Mouse (Mus musculus) CH12.LX (cell line): ENCODE results near the gene Ado.

Source experiments
- CHD1 ChIP-seq: IDR thresholded peaks from 2 replicates; pipeline ENCODE4 v1.6.1; 2012; ENCODE audit warnings: low read depth, low read length, improper control_type of control experiment, inconsistent platforms
- CTCF ChIP-seq, 2 experiments: IDR thresholded peaks in 1 of 2; conservative IDR thresholded peaks in 1 of 2; 2 replicates each; pipeline ENCODE4 v1.5.1; 2011 to 2012; ENCODE audit warnings: low read depth in 2 of 2, low read length in 2 of 2, improper control_type of control experiment in 1 of 2, inconsistent platforms in 1 of 2, mild to moderate bottlenecking in 1 of 2, moderate library complexity in 1 of 2
- ELF1 ChIP-seq: IDR thresholded peaks from 2 replicates; pipeline ENCODE4 v1.6.1; 2014; ENCODE audit warnings: low read depth, mild to moderate bottlenecking, inconsistent platforms, low read length, improper control_type of control experiment
- EP300 ChIP-seq: IDR thresholded peaks from 2 replicates; pipeline ENCODE4 v1.6.1; 2011; ENCODE audit warnings: low read length, improper control_type of control experiment
- HCFC1 ChIP-seq: IDR thresholded peaks from 2 replicates; pipeline ENCODE4 v1.6.1; 2012; ENCODE audit warnings: low read depth, mild to moderate bottlenecking, inconsistent platforms, low read length, improper control_type of control experiment
- KAT2A ChIP-seq: IDR thresholded peaks from 2 replicates; pipeline ENCODE4 v1.6.1; 2012; ENCODE audit warnings: low read length, improper control_type of control experiment, inconsistent platforms; ENCODE audit not compliant: insufficient replicate concordance
- MAFK ChIP-seq: IDR thresholded peaks from 2 replicates; pipeline ENCODE4 v1.6.1; 2011; ENCODE audit warnings: low read length, improper control_type of control experiment; ENCODE audit not compliant: insufficient replicate concordance
- MAX ChIP-seq: IDR thresholded peaks from 2 replicates; pipeline ENCODE4 v1.6.1; 2011; ENCODE audit warnings: low read length, improper control_type of control experiment
- NELFE ChIP-seq: IDR thresholded peaks from 2 replicates; pipeline ENCODE4 v1.6.1; 2011; ENCODE audit warnings: low read depth, low read length, improper control_type of control experiment
- POLR2A ChIP-seq: IDR thresholded peaks from 2 replicates; pipeline ENCODE4 v1.6.1; 2011; ENCODE audit warnings: low read depth, mild to moderate bottlenecking, improper control_type of control experiment, low read length
- RAD21 ChIP-seq: IDR thresholded peaks from 2 replicates; pipeline ENCODE4 v1.6.1; 2011; ENCODE audit warnings: low read depth, mild to moderate bottlenecking, low read length, improper control_type of control experiment, moderate library complexity
- TCF12 ChIP-seq: IDR thresholded peaks from 2 replicates; pipeline ENCODE4 v1.6.1; 2014; ENCODE audit warnings: low read depth, mild to moderate bottlenecking, inconsistent platforms, low read length, improper control_type of control experiment
- USF1 ChIP-seq: IDR thresholded peaks from 2 replicates; pipeline ENCODE4 v1.6.1; 2014; ENCODE audit warnings: low read depth, mild to moderate bottlenecking, inconsistent platforms, low read length, improper control_type of control experiment
- ZC3H11A ChIP-seq: IDR thresholded peaks from 2 replicates; pipeline ENCODE4 v1.6.1; 2012; ENCODE audit warnings: low read depth, mild to moderate bottlenecking, inconsistent platforms, low read length, improper control_type of control experiment

DNA sequence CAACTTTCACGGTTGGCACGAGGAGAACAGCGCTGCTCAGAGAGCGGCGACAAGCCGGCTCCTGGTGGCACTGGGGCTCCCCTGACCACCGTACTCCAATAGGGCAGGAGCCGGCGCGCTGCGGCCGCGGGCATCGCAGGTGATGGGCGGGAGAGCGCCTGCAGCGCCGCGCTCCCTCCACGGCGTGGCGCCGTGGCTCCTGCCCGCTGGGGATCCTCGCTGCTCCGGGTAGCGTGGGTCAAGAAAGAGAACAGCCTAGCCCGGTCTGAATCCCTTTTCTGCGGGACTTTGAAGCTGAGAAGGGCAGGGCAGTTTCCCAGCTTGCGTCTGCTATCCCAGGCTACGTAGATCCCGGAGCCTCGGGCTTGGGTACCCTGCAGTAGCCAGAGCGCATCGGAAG is 12.8 kb downstream of the Ado start:
- TF ChIP-seq RAD21 = peak; percentile 92
- TF ChIP-seq CTCF (conservative IDR thresholded peaks at IDR 0.05 in 1 of 2, IDR thresholded peaks at IDR 0.05 in 1 of 2; ENCODE audit: low read depth in 2 of 2, low read length in 2 of 2) = peak; percentile 20 to 94; a peak in 2 of 4 replicates
- no peak for TF ChIP-seq CHD1
- TF ChIP-seq ELF1 = 0 out of 2 replicates have a peak, but pooled peaks have one; percentile 11
- 0 out of 2 replicates have a peak, but pooled peaks have one; percentile 31 for TF ChIP-seq POLR2A
- no peak for TF ChIP-seq EP300
- TF ChIP-seq KAT2A = no peak
- 0 out of 2 replicates have a peak, but pooled peaks have one; percentile 40 for TF ChIP-seq TCF12
- TF ChIP-seq HCFC1 = 0 out of 2 replicates have a peak, but pooled peaks have one; percentile 17
- peak; percentile 80; the same call in 1 of the 2 replicates for TF ChIP-seq MAX
- TF ChIP-seq MAFK = no peak
- peak; percentile 94 for TF ChIP-seq ZC3H11A
- no peak; the same call in 1 of the 2 replicates for TF ChIP-seq NELFE
- TF ChIP-seq USF1 = no peak
